Mouse (Mus musculus) layer of hippocampus, adult 8-10 months (tissue): ENCODE results near the gene Cpsf4l. TPM values are rescaled to one million over a fixed set of nuclear protein-coding genes. Genes with fewer than 3 reads are reported as not detected.
"Not testable (repeated sequence)": the region's sequence is repeated elsewhere in the genome, so short reads cannot be mapped to it uniquely, and the experiment has no call there.

Experiments
- DNase-seq, 2 experiments: peaks; one replicate each; pipeline ENCODE4 v3.0.0; 2022; ENCODE audit warnings: low spot score in 2 of 2
- total RNA-seq, 4 experiments: library from RNA; stranded (reverse); gene quantifications; 2 replicates each; pipeline ENCODE4 v1.2.4; 2022

The Cpsf4l gene
- total RNA-seq, 4 experiments from 2014 or later, result 0.68 TPM; not detected in 3

DNA sequence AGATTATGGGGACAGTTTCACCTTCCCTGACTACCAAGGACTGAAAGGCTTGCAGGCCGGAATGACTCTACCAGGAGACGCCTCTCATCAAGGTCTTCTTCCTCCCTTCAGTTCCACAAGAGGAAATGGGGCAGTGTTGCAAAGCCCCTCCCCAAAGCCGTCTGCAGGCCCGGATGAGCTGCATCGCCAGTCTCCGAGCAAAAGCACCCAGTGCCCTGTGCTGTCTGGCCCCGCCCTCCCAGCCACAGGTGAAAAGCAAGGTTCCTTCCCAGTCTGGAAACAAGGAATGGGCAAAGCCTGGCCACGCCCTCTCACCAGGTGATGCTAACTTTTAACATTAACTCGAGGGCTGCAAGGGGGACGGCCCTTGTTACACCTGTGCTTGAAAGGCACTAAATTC lies 43.2 kb downstream of the Cpsf4l start:
- no peak for DNase-seq

DNA sequence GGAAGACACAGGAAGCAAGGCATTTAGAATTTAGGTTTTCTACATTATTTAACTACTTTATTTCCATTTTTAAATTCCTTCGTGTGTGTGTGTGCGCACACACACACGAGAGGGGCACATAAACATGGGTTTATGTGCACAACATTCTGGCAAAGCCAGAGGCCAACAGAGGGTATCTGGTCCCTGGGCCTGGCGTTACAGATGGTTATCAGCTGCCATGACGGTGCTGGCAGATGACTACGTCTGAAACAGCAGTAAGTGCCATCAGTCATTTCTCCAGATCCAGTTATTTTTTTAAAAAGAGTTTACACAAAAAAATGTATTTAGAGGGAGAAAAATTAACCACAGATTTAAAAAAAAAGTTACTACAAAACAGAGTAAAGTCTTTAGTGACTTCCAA lies 43.6 kb downstream of the Cpsf4l start:
- no peak for DNase-seq

DNA sequence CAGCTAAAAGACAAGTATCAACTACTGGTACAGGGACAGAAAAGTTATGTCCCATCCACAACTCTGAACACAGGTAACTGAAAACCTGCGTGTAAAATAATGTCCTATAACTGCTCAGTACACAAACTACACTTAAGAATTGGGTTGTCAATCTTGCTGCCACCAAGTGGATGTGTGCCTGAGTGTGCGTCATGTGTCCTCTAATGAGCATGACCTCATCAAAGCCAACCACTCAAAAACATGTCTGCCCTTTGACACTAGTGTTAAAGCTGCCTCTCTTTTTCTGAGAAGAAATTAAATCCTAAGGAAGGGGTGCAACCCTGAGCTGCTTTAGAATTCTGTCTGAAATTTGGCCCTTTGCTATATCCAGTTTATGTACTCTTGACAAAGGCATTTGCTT lies 45.5 kb downstream of the Cpsf4l start:
- no peak for DNase-seq

- no peak for DNase-seq
Measured at GRCm38 (mm10) chr11:113661835-113662351, 47.9 kb downstream of the Cpsf4l start.

- DNase-seq, result no peak
Measured at GRCm38 (mm10) chr11:113660940-113661339, 48.9 kb downstream of the Cpsf4l start.

- DNase-seq, result not testable (repeated sequence)
Measured at GRCm38 (mm10) chr11:113660213-113660612, 49.6 kb downstream of the Cpsf4l start.

GRCm38 (mm10) chr11:113658763-113659162 lies 51.1 kb downstream of the Cpsf4l start:
- DNase-seq, result no peak

DNA sequence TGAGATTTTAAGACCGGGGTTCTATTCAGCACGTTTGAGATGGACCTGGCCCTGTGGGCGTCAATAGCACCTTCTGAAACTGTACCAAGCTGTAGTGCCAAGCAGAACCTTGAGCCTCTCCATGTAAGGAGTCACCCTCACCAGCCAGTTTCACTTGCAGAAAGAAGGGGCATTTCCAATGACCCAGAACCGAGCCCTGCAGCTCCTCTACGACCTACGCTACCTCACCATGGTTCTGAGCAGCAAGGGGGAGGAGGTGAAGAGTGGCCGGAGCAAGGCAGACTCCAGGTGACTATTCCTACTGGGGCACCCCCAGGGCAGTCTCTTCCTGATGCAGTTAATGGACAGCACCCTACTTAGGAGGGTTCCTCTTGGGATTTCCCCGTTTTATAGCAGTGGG lies 51.5 kb downstream of the Cpsf4l start:
- DNase-seq, result no peak

GRCm38 (mm10) chr11:113657221-113657620 lies 52.6 kb downstream of the Cpsf4l start:
- no peak for DNase-seq

DNA sequence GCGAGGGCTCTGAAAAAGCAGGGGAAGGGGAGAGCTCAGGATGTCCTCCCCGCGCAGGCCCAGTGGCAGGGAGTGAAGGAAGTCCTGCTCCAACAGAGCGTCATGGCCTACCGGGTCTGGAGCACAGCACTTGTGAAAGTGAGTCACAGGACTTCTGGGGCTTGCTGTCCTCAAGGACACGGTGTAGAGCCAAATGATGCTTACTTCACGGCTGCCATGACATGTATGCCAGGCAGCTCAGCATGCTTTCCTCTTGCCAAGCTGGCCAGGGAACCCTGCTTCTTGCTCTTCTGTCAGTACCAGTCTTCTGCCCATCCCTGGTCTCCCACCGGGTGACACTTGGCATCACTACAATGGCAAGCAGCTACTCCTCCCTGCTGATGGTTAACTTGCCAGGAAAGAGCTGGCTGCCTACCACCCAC lies 53.3 kb downstream of the Cpsf4l start:
- no peak for DNase-seq

GRCm38 (mm10) chr11:113654561-113655270 lies 55.1 kb downstream of the Cpsf4l start:
- DNase-seq, result peak; percentile 33 to 61

GRCm38 (mm10) chr11:113654105-113654504 lies 55.7 kb downstream of the Cpsf4l start:
- DNase-seq, result no peak

DNA sequence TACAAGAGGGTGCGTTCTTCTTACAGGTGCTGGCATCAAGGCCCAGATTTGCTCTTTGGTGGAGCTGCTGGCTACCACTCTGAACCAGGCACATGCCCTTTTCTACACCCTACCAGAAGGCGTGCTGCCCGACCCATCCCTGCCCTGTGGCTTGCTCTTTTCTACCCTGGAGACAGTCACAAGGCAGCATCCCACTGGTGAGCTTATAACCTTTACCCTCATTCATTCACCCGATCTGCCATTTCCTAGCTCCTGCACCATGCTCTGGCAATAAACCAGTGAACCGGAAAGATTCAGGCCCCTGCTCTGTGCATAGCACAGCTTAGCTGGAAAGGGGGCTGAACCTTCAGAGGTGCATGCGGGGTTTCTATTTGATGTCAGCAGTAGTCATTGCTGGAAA lies 57.3 kb downstream of the Cpsf4l start:
- DNase-seq, result no peak

DNA sequence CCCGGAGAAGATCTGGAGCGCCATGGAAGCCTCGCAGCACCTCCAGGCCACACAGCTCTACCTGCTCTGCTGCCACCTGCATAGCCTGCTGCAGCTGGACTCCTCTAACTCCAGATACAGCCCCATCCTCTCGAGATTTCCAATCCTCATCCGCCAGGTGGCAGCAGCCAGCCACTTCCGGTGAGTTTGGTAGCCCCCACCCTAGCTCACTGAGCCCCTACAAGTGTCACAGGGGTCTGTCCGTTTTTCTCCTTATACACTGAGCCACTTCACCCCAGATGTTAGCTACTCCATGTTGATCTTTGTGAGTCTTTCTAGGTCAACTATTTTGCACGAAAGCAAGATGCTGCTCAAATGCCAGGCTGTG lies 57.9 kb downstream of the Cpsf4l start:
- DNase-seq, result peak in 1 of 2 experiments; percentile 35

DNA sequence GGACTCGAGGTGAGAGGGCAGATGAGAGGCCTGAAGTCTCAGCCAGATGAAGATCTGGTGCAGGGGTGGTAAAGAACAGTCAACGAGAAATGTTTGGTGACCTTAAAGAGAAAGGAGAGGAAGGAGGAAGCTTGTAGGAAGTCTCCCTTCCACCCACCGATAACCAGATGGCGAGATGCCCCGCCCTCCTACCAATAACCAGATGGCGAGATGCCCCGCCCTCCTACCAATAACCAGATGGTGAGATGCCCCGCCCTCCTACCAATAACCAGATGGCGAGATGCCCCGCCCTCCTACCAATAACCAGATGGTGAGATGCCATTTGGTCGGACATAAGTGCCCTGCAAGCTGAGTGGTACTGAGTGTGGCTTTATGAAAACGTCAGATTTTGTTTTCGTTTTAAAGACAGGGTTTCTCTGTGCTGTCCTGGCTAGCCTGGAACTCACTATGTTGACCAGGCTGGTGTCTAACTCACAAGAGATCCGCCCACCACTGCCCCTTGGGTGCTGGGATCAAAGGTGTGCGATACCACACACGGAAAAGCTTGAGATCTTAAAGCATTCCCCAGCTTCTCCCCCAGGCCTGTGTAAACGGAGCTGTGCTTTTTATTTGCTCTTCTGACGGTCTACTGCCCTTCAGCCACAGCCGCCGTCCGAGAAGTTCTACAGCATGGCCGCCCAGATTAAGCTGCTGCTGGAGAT lies 58.5 kb downstream of the Cpsf4l start:
- peak in 1 of 2 experiments; percentile 31 for DNase-seq

GRCm38 (mm10) chr11:113649353-113650210 lies 60.2 kb downstream of the Cpsf4l start, which contains the start of gene Slc39a11:
Gene Slc39a11, minus strand, starts transcription at chr11:113650079.
- DNase-seq, result peak; percentile 26 to 56

- DNase-seq, result no peak
Measured at GRCm38 (mm10) chr11:113648690-113649352, 61.0 kb downstream of the Cpsf4l start, which contains the start of gene Cog1. Gene Cog1, plus strand, starts transcription at chr11:113649169.
